ENCODE assay signal across 7 mouse cellular contexts in genomic region chrX:56136336-56136909, GRCm38 (mm10). TPM values are rescaled to one million over a fixed set of nuclear protein-coding genes. Genes with fewer than 3 reads are reported as not detected.
"Had no signal": no experiment of that assay in that cellular context is flagged by ENCODE, and none has a peak within 500 bp of the region (broad histone marks: within the 10 kb centered on the region; RNA-seq: fewer than 3 reads in every experiment).

Gene 3830403N18Rik (plus strand): TSS chrX:56136572.

RNA-seq across cellular contexts. Expression of gene 3830403N18Rik, which starts in this region (rescaled TPM):
- total RNA-seq: gastrocnemius, adult 2 months; layer of hippocampus, postnatal 36 days; left cerebral cortex, adult 18-20 months; left cerebral cortex, postnatal 4 days; liver, adult 2 months had no signal
- polyA plus RNA-seq: kidney, adult 2 months; large intestine, adult 2 months; liver, adult 2 months had no signal
